Mouse (Mus musculus) MEL (cell line): ENCODE data around the gene Utp20. TPM values are rescaled to one million over a fixed set of nuclear protein-coding genes. Genes with fewer than 3 reads are reported as not detected.
A peak's percentile ranks its signal among the peaks of the same experiment; 100 is the strongest.

ENCODE experiments used
- DNase-seq: peaks from one replicate; pipeline ENCODE4 v3.0.0; 2011; ENCODE audit warnings: low read depth, low spot score
- H3K27ac ChIP-seq: 2 replicates; pipeline ENCODE4 v1.5.1; 2012; ENCODE audit warnings: low read depth, mild to moderate bottlenecking, control low read depth, low read length, moderate library complexity; ENCODE audit not compliant: control insufficient read depth
- H3K27me3 ChIP-seq, 2 experiments: fragments of 150-350 bp in 1 of 2; sonication (generic) in 1 of 2; 2 replicates each; pipeline ENCODE4 v1.6.1; 2012; ENCODE audit warnings: low read length in 2 of 2, mild to moderate bottlenecking in 2 of 2, improper control_type of control experiment in 1 of 2, moderate library complexity in 1 of 2; ENCODE audit not compliant: insufficient read depth in 2 of 2, control insufficient read depth in 1 of 2
- H3K36me3 ChIP-seq, 2 experiments: 2 replicates each; pipeline ENCODE4 v1.6.1; 2012 to 2014; ENCODE audit warnings: low read length in 2 of 2, improper control_type of control experiment in 1 of 2, inconsistent platforms in 1 of 2, mild to moderate bottlenecking in 1 of 2; ENCODE audit not compliant: insufficient read depth in 2 of 2, control insufficient read depth in 1 of 2
- H3K4me1 ChIP-seq, 2 experiments: fragments of 150-350 bp in 1 of 2; sonication (generic) in 1 of 2; 2 replicates each; pipeline ENCODE4 v1.6.1; 2012; ENCODE audit warnings: low read length in 2 of 2, improper control_type of control experiment in 1 of 2, mild to moderate bottlenecking in 1 of 2; ENCODE audit not compliant: insufficient read depth in 2 of 2, control insufficient read depth in 1 of 2
- H3K4me3 ChIP-seq, 2 experiments: fragments of 150-350 bp in 1 of 2; sonication (generic) in 1 of 2; 2 replicates each; pipeline ENCODE4 v1.5.1; 2012; ENCODE audit warnings: low read depth in 2 of 2, low read length in 2 of 2, mild to moderate bottlenecking in 2 of 2, moderate library complexity in 2 of 2, control low read depth in 1 of 2, improper control_type of control experiment in 1 of 2; ENCODE audit not compliant: control insufficient read depth in 1 of 2, insufficient read depth in 1 of 2
- H3K79me2 ChIP-seq: 2 replicates; pipeline ENCODE4 v1.6.1; 2012; ENCODE audit warnings: mild to moderate bottlenecking, low read length, moderate library complexity; ENCODE audit not compliant: control insufficient read depth, poor library complexity, insufficient read depth
- H3K9ac ChIP-seq: 2 replicates; pipeline ENCODE4 v1.6.1; 2012; ENCODE audit warnings: low read depth, mild to moderate bottlenecking, control low read depth, low read length, moderate library complexity; ENCODE audit not compliant: control insufficient read depth, poor library complexity, severe bottlenecking
- H3K9me3 ChIP-seq: fragments of 150-350 bp; sonication (generic); replicated peaks from 2 replicates; pipeline ENCODE4 v1.6.1; 2012; ENCODE audit warnings: mild to moderate bottlenecking, low read length, improper control_type of control experiment, moderate library complexity; ENCODE audit not compliant: insufficient read depth
- BHLHE40 ChIP-seq: IDR thresholded peaks from 2 replicates; pipeline ENCODE4 v1.6.1; 2012; ENCODE audit warnings: low read depth, mild to moderate bottlenecking, inconsistent platforms, low read length, improper control_type of control experiment, borderline replicate concordance
- CHD2 ChIP-seq: IDR thresholded peaks from 2 replicates; pipeline ENCODE4 v1.6.1; 2011; ENCODE audit warnings: low read length, improper control_type of control experiment
- CTCF ChIP-seq, 3 experiments: IDR thresholded peaks in 2 of 3; conservative IDR thresholded peaks in 1 of 3; 2 replicates each; pipeline ENCODE4 v1.5.1; 2011 to 2012; ENCODE audit warnings: low read length in 3 of 3, low read depth in 2 of 3, mild to moderate bottlenecking in 2 of 3, improper control_type of control experiment in 1 of 3, inconsistent platforms in 1 of 3, mixed read lengths in 1 of 3, moderate library complexity in 1 of 3; ENCODE audit not compliant: control insufficient read depth in 1 of 3, insufficient read depth in 1 of 3, poor library complexity in 1 of 3, severe bottlenecking in 1 of 3
- ETS1 ChIP-seq: IDR thresholded peaks from 2 replicates; pipeline ENCODE4 v1.6.1; 2012; ENCODE audit warnings: low read depth, mild to moderate bottlenecking, inconsistent platforms, low read length, improper control_type of control experiment, moderate library complexity
- GATA1 ChIP-seq: IDR thresholded peaks from 2 replicates; pipeline ENCODE4 v1.6.1; 2011; ENCODE audit warnings: low read depth, low read length, improper control_type of control experiment
- JUND ChIP-seq: IDR thresholded peaks from 2 replicates; pipeline ENCODE4 v1.6.1; 2011; ENCODE audit warnings: low read depth, mild to moderate bottlenecking, improper control_type of control experiment, low read length
- MAFK ChIP-seq: IDR thresholded peaks from 2 replicates; pipeline ENCODE4 v1.6.1; 2011; ENCODE audit warnings: low read depth, mild to moderate bottlenecking, low read length, improper control_type of control experiment, borderline replicate concordance
- MAX ChIP-seq: IDR thresholded peaks from 2 replicates; pipeline ENCODE4 v1.6.1; 2011; ENCODE audit warnings: low read length, improper control_type of control experiment
- MAZ ChIP-seq: IDR thresholded peaks from 2 replicates; pipeline ENCODE4 v1.6.1; 2012; ENCODE audit warnings: low read depth, mild to moderate bottlenecking, inconsistent platforms, low read length, improper control_type of control experiment
- MEF2A ChIP-seq: IDR thresholded peaks from 2 replicates; pipeline ENCODE4 v1.6.1; 2014; ENCODE audit warnings: low read depth, mild to moderate bottlenecking, inconsistent platforms, low read length, improper control_type of control experiment; ENCODE audit not compliant: poor library complexity, insufficient replicate concordance, severe bottlenecking; ENCODE audit errors: extremely low read depth
- MYB ChIP-seq: IDR thresholded peaks from 2 replicates; pipeline ENCODE4 v1.6.1; 2011; ENCODE audit warnings: mild to moderate bottlenecking, low read depth, low read length, improper control_type of control experiment
- NELFE ChIP-seq: IDR thresholded peaks from 2 replicates; pipeline ENCODE4 v1.6.1; 2011; ENCODE audit warnings: low read depth, low read length, improper control_type of control experiment
- NRF1 ChIP-seq: IDR thresholded peaks from 2 replicates; pipeline ENCODE4 v1.6.1; 2014; ENCODE audit warnings: low read depth, mild to moderate bottlenecking, inconsistent platforms, low read length, improper control_type of control experiment, moderate library complexity; ENCODE audit not compliant: poor library complexity, insufficient read depth, severe bottlenecking
- POLR2AphosphoS2 ChIP-seq: IDR thresholded peaks from 2 replicates; pipeline ENCODE4 v1.6.1; 2011; ENCODE audit warnings: low read length, improper control_type of control experiment
- POLR2AphosphoS5 ChIP-seq: IDR thresholded peaks from 2 replicates; pipeline ENCODE4 v1.6.1; 2012; ENCODE audit warnings: low read depth, borderline replicate concordance, mild to moderate bottlenecking, inconsistent platforms, low read length, moderate library complexity, mixed read lengths
- RAD21 ChIP-seq: IDR thresholded peaks from 2 replicates; pipeline ENCODE4 v1.6.1; 2011; ENCODE audit warnings: mild to moderate bottlenecking, low read depth, low read length, improper control_type of control experiment
- SIN3A ChIP-seq: IDR thresholded peaks from 2 replicates; pipeline ENCODE4 v1.6.1; 2012; ENCODE audit warnings: low read length, improper control_type of control experiment, inconsistent platforms
- SMC3 ChIP-seq: IDR thresholded peaks from 2 replicates; pipeline ENCODE4 v1.6.1; 2011; ENCODE audit warnings: low read depth, low read length, improper control_type of control experiment
- TBP ChIP-seq: IDR thresholded peaks from 2 replicates; pipeline ENCODE4 v1.8.0; 2011; ENCODE audit warnings: low read depth, low read length, improper control_type of control experiment
- UBTF ChIP-seq: IDR thresholded peaks from 2 replicates; pipeline ENCODE4 v1.6.1; 2012; ENCODE audit warnings: low read depth, mild to moderate bottlenecking, inconsistent platforms, low read length, improper control_type of control experiment, moderate library complexity, borderline replicate concordance; ENCODE audit not compliant: insufficient read depth
- USF1 ChIP-seq: IDR thresholded peaks from 2 replicates; pipeline ENCODE4 v1.6.1; 2014; ENCODE audit warnings: low read depth, mild to moderate bottlenecking, inconsistent platforms, low read length, improper control_type of control experiment, moderate library complexity
- ZC3H11A ChIP-seq: IDR thresholded peaks from 2 replicates; pipeline ENCODE4 v1.6.1; 2012; ENCODE audit warnings: low read depth, mild to moderate bottlenecking, inconsistent platforms, low read length, improper control_type of control experiment
- ZMIZ1 ChIP-seq: IDR thresholded peaks from 2 replicates; pipeline ENCODE4 v1.6.1; 2012; ENCODE audit warnings: low read depth, mild to moderate bottlenecking, inconsistent platforms, low read length, improper control_type of control experiment, moderate library complexity
- polyA plus RNA-seq, 2 experiments: library from polyadenylated mRNA; stranded (reverse) in 1 of 2; unstranded in 1 of 2; fragments of >175 nt in 1 of 2; fragments of >200 nt in 1 of 2; gene quantifications; 2 replicates each; pipeline versions ENCODE4 v1.2.1 to v1.2.4; 2012; ENCODE audit warnings: low replicate concordance in 2 of 2, low read depth in 1 of 2; ENCODE audit not compliant: insufficient read length in 2 of 2, insufficient read depth in 1 of 2, missing spikeins in 1 of 2
- total RNA-seq: library from RNA; depleted of rRNA; stranded (reverse); fragments of 300-350 nt; gene quantifications from 2 replicates; pipeline ENCODE4 v1.2.3, GENCODE M21; 2012; rRNA removed

Utp20 gene
- total and polyA plus RNA-seq, 3 experiments = 56.5 to 138 (median 62.8) TPM

GRCm38 (mm10) chr10:88708671-88709523 is 117.7 kb downstream of the Utp20 start (continued):
- TF ChIP-seq MAX (peak; percentile 73), TBP (peak; percentile 62), USF1 (peak; percentile 92), POLR2AphosphoS2 (no peak), UBTF (no peak), MAZ (0 out of 2 replicates have a peak, but pooled peaks have one; percentile 37), NELFE (no peak), MAFK (peak; percentile 85), GATA1 (0 out of 2 replicates have a peak, but pooled peaks have one; percentile 31), NRF1 (no peak)

- H3K4me1 ChIP-seq = no peaks in the 10 kb centered on the region
- no peak overlapping the region for H3K9ac ChIP-seq
- H3K36me3 ChIP-seq = no peaks in the 10 kb centered on the region
- H3K27me3 ChIP-seq = no peaks in the 10 kb centered on the region
- H3K79me2 ChIP-seq = no peaks in the 10 kb centered on the region
- H3K9me3 ChIP-seq = no peaks in the 10 kb centered on the region
- no peak for DNase-seq
- H3K27ac ChIP-seq = no peak overlapping the region
- H3K4me3 ChIP-seq = no peak overlapping the region
- TF ChIP-seq CHD2 (no peak), TBP (no peak), CTCF (IDR thresholded peaks at IDR 0.05 in 2 of 3, conservative IDR thresholded peaks at IDR 0.05 in 1 of 3; ENCODE audit: control insufficient read depth in 1 of 3, insufficient read depth in 1 of 3, low read depth in 2 of 3, low read length in 3 of 3, poor library complexity in 1 of 3, severe bottlenecking in 1 of 3) (no peak), MEF2A (no peak), JUND (no peak), MYB (no peak), ETS1 (no peak), SMC3 (no peak), POLR2AphosphoS2 (no peak), NELFE (no peak), ZMIZ1 (no peak), MAX (no peak), POLR2AphosphoS5 (no peak), RAD21 (no peak), BHLHE40 (no peak), SIN3A (no peak), ZC3H11A (no peak), NRF1 (no peak)
These were observed 125.7 kb downstream of the Utp20 start for GRCm38 (mm10) chr10:88700938-88701337.

Other genes with a start within 250 kb of the Utp20 start
- not detected in 2 replicates for gene Mybpc1, start 221.7 kb downstream of the Utp20 start, total RNA-seq
- not detected for gene Mybpc1, start 221.7 kb downstream of the Utp20 start, polyA plus RNA-seq
- not detected in 2 replicates for gene Spic, start 141.8 kb downstream of the Utp20 start, total RNA-seq
- gene Spic, start 141.8 kb downstream of the Utp20 start, polyA plus RNA-seq = not detected
- gene Arl1, start 95.9 kb downstream of the Utp20 start, total RNA-seq = 47.4 and 51.7 TPM in 2 replicates
- 10 to 100 TPM in 1 of 2 experiments, not detected in 1; 93.6 TPM for gene Arl1, start 95.9 kb downstream of the Utp20 start, polyA plus RNA-seq
- not detected in 2 replicates for gene Slc5a8, start 59.2 kb upstream of the Utp20 start, total RNA-seq
- not detected for gene Slc5a8, start 59.2 kb upstream of the Utp20 start, polyA plus RNA-seq